Mouse (Mus musculus): Measurements from ENCODE around the gene Higd2a.

Higd2a gene

DNA sequence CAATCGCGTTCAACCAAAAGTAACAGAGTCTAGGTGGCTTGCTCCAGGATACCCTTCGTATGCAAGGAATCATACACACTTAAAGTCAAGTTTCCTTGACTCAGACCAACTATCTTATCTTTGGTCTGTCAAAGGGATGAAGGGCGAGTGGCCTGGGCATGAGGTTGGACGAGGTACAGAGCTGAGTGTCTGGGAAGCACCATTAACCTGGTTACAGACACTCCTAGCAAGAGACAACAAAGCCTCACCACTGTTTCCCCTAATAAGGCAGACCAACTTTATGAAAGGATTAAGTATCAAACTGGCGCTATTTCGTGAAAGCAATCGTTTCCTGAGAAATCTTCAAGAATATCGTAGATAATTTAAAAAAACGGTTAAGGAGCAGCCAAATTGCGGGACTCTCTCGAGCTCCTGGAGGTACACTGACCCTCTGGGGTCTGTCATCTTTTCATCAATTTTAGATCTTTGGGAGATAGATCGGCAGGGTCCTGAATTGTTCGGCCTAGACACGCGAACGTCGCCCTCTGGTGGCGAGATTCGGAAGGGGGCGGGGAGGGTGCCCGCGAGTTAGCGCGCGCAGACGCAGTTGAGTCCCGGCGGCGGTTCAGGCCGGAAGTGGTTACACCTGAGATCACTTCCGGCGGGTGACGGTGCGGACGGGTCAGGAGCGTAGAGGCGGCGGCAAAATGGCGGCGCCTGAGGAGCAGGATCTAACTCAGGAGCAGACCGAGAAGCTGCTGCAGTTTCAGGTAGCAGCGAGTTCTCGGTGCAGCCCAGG, 31.3 kb downstream of the Higd2a start, which contains the start of gene Faf2:
Gene Faf2 (plus strand): TSS at position 630 of the 778 bp plus-strand sequence.
- DNase-seq (ENCODE audit: low read depth, low spot score) = peak; percentile 97

DNA sequence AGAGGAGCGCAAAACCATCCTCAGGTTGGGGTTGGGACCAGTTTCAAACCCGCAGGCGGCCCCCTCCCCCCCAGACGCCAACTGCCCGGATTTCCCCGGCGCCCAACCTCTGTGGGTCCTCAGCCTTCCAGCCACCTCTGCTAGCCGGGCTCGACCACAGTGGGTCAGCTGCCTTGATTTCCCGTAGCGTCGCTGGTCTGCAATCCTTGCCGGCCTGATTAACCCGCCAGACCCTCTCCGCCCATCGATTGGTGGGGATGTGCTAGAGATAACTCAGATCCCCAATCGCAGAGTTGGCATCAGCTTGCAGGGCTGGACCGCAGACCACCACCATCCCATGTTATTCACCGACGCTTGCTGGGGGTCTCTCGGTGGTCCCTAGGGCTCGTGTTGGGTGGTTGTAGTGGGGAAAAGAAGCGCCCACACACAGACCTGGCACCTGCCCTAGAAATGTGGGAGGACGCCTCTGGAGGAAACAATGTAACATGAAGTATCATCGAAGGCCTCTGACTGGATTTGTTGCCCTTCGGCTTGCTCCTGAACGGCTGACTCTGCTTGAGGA, 32.0 kb downstream of the Higd2a start:
- DNase-seq (ENCODE audit: low read depth, low spot score) = peak; percentile 39

DNA sequence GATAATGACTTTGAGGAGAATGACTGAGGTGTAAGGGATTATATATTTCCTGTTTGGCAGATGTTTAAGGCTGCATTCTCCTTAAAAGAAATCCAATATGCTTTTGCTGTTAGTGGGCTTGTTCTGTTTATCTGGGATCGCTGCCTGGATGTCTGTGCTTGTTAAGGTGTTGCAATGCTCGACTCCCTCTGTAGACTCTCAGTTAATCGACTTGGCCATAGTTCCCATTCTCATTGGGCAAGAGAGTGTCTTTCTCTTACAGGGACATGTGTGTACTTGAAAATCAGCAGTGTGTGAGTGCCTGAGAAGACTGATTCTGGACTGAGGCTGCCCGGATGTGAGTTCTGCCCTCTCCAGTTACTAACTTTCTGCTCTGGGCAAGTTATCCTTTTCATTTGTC, 39.1 kb downstream of the Higd2a start:
- DNase-seq (ENCODE audit: low read depth, low spot score) = no peak

DNA sequence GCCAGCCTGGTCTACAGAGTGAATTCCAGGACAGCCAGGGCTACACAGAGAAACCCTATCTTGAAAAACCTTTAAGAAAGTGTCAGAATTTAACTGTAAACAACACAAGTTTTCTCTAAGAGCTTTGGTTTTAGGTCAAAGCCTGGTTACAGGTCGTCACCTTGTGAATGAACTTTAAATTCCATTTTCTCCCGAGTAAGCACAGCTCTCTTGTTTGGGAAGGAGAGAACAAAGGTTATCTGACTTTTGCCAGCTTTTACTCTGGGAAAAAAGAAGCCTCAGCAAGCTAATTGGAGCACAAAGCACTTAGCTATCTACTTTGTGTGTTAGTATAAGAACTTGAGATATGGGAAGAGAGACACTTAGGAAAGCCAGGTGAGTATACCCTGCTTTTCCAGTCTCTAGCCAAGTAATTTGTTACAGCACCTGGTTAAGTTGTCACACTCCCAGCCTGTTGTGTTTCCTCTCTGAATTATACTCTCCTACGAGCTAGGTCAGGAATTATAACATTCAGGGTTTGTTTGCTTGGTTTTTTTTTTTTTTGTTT, 42.8 kb downstream of the Higd2a start:
- no peak for DNase-seq (ENCODE audit: low read depth, low spot score)

DNA sequence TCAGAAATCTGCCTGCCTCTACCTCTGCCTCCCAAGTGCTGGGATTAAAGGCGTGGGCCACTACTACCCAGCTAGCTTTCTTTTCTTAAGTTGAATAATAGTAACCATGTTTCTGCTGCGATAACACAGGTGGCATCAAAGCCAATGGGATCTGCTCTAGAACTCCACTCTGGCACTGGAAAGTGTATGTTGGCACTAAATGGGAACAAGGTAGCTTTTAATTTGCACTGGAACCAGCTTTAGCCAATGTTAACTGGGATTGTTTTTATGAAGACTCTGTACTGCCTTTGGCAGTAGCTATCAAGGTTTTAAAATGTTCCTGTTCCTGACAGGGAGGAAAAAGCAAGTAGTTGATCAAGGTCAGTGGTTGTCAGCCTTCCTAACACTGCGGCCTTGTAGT, 45.0 kb downstream of the Higd2a start:
- DNase-seq (ENCODE audit: low read depth, low spot score) = no peak
